Mouse (Mus musculus): ENCODE results near the gene Tmem88.

- TF ChIP-seq CTCF (conservative IDR thresholded peaks at IDR 0.05 in 1 of 2, IDR thresholded peaks at IDR 0.05 in 1 of 2; ENCODE audit: low read depth in 2 of 2, low read length in 2 of 2) = no peak
- peak; percentile 72 for TF ChIP-seq POLR2A (IDR thresholded peaks at IDR 0.05; ENCODE audit: low read depth, low read length)
Measured at GRCm38 (mm10) chr11:69408541-69409377, 10.7 kb upstream of the Tmem88 start.

All from CH12.LX (cell line).